Mouse (Mus musculus) hindbrain, embryonic 14.5 days (tissue): ENCODE measurements around the gene Ptprn2. TPM values are rescaled to one million over a fixed set of nuclear protein-coding genes. Genes with fewer than 3 reads are reported as not detected.
A peak's percentile ranks its signal among the peaks of the same experiment; 100 is the strongest.

ENCODE experiments used
- ATAC-seq: fragments of 200-750 bp; cut with Nextera tagmentation; 2 replicates; pipeline ENCODE4 v1.8.0; 2017; ENCODE audit warnings: moderate number of reproducible peaks, mild to moderate bottlenecking, moderate TSS enrichment, moderate library complexity; ENCODE audit not compliant: low FRiP score
- DNase-seq: peaks from one replicate; pipeline ENCODE4 v3.0.0-alpha.2; 2015; ENCODE audit warnings: low spot score
- H3K27ac ChIP-seq: fragments of 300-500 bp; sonication (generic); 2 replicates; pipeline ENCODE4 v1.5.1; 2014; ENCODE audit warnings: mild to moderate bottlenecking, moderate library complexity
- H3K27me3 ChIP-seq: fragments of 300-500 bp; sonication (generic); 2 replicates; pipeline ENCODE4 v1.6.1; 2014; ENCODE audit warnings: mild to moderate bottlenecking, low read length, mixed read lengths; ENCODE audit not compliant: control insufficient read depth, insufficient read depth
- H3K36me3 ChIP-seq: fragments of 300-500 bp; sonication (generic); replicated peaks from 2 replicates; pipeline ENCODE4 v1.6.1; 2014; ENCODE audit not compliant: control insufficient read depth, insufficient read depth
- H3K4me1 ChIP-seq: fragments of 300-500 bp; sonication (generic); replicated peaks from 2 replicates; pipeline ENCODE4 v1.6.1; 2014; ENCODE audit warnings: antibody characterized with exemption, low read length, mixed read lengths; ENCODE audit not compliant: control insufficient read depth, insufficient read depth
- H3K4me2 ChIP-seq: fragments of 300-500 bp; sonication (generic); replicated peaks from 2 replicates; pipeline ENCODE4 v1.6.1; 2014; ENCODE audit warnings: mild to moderate bottlenecking, moderate library complexity
- H3K4me3 ChIP-seq: fragments of 300-500 bp; sonication (generic); replicated peaks from 2 replicates; pipeline ENCODE4 v1.5.1; 2014; ENCODE audit warnings: mild to moderate bottlenecking, low read length
- H3K9ac ChIP-seq: fragments of 300-500 bp; sonication (generic); 2 replicates; pipeline ENCODE4 v1.6.1; 2014
- H3K9me3 ChIP-seq: fragments of 300-500 bp; sonication (generic); 2 replicates; pipeline ENCODE4 v1.6.1; 2016; ENCODE audit warnings: low read length; ENCODE audit not compliant: control insufficient read depth
- WGBS: fragments of 180-500 bp; shearing (Covaris S2); extraction: QIAGEN DNeasy Blood & Tissue Kit; methylation state at CpG from one replicate; pipeline ENCODE4 v1.1.7; 2014; 5-methylcytosine and 5-hydroxymethylcytosine counted together
- polyA plus RNA-seq: library from polyadenylated mRNA; unstranded; fragments of >200 nt; fragmentation: Nextera tagmentation; extraction: Ambion mirVana; gene quantifications from 2 replicates; pipeline ENCODE4 v1.2.1, GENCODE M21; 2014

Gene Ptprn2
- polyA plus RNA-seq, 1 experiment from 2014 or later: 17.5 TPM

GRCm38 (mm10) chr12:116959164-116959563, 473.6 kb downstream of the Ptprn2 start:
- no peak overlapping the region for H3K9ac ChIP-seq
- no peak overlapping the region for H3K4me3 ChIP-seq
- ATAC-seq (no peak), DNase-seq (no peak)
- no peaks in the 10 kb centered on the region for H3K9me3 ChIP-seq
- no peak overlapping the region for H3K4me2 ChIP-seq
- H3K27ac ChIP-seq: peak overlapping the region; percentile 10; the same call in 1 of the 2 replicates
- WGBS: 56% methylated on average over 2 of the region's 2 CpGs
- peaks cover 8% of the 10 kb centered on the region; the same call in 1 of the 2 replicates for H3K4me1 ChIP-seq
- no peaks in the 10 kb centered on the region for H3K27me3 ChIP-seq
- no peaks in the 10 kb centered on the region for H3K36me3 ChIP-seq

- no peak overlapping the region for H3K9ac ChIP-seq
- no peak overlapping the region for H3K4me2 ChIP-seq
- DNase-seq: no peak
- peaks cover 26% of the 10 kb centered on the region for H3K4me1 ChIP-seq
- no peaks in the 10 kb centered on the region for H3K36me3 ChIP-seq
- H3K9me3 ChIP-seq: no peaks in the 10 kb centered on the region
- no peak overlapping the region for H3K4me3 ChIP-seq
- H3K27me3 ChIP-seq: no peaks in the 10 kb centered on the region
- no peak for ATAC-seq
- H3K27ac ChIP-seq: no peak overlapping the region
- 97% methylated on average over 1 of the region's 1 CpGs for WGBS
Measured at GRCm38 (mm10) chr12:116963906-116964305, 478.4 kb downstream of the Ptprn2 start.

GRCm38 (mm10) chr12:116968215-116968939, 482.9 kb downstream of the Ptprn2 start:
- peak; percentile 47 for DNase-seq

GRCm38 (mm10) chr12:116975547-116975946, 490.0 kb downstream of the Ptprn2 start:
- ATAC-seq: no peak
- no peak overlapping the region for H3K4me2 ChIP-seq
- WGBS: 91% methylated on average over 5 of the region's 5 CpGs
- no peak overlapping the region for H3K4me3 ChIP-seq
- H3K27me3 ChIP-seq: no peaks in the 10 kb centered on the region
- no peak overlapping the region for H3K9ac ChIP-seq
- DNase-seq: no peak
- no peaks in the 10 kb centered on the region for H3K9me3 ChIP-seq
- no peaks in the 10 kb centered on the region for H3K36me3 ChIP-seq
- H3K4me1 ChIP-seq: peaks cover 5% of the 10 kb centered on the region; the same call in 1 of the 2 replicates
- no peak overlapping the region for H3K27ac ChIP-seq

More at GRCm38 (mm10) chr12:116968215-116968939, 482.9 kb downstream of the Ptprn2 start:
- H3K27ac ChIP-seq: peak overlapping the region; percentile 47; the same call in 1 of the 2 replicates
- peak; percentile 67; the same call in 1 of the 2 replicates for ATAC-seq
- H3K4me1 ChIP-seq: peaks cover 29% of the 10 kb centered on the region
- no peaks in the 10 kb centered on the region for H3K27me3 ChIP-seq
- H3K9me3 ChIP-seq: no peaks in the 10 kb centered on the region
- H3K4me3 ChIP-seq: no peak overlapping the region
- no peak overlapping the region for H3K4me2 ChIP-seq
- 43% methylated on average over 8 of the region's 8 CpGs for WGBS
- no peaks in the 10 kb centered on the region for H3K36me3 ChIP-seq
- H3K9ac ChIP-seq: no peak overlapping the region

- no peak overlapping the region for H3K27ac ChIP-seq
- H3K4me3 ChIP-seq: no peak overlapping the region
- no peaks in the 10 kb centered on the region for H3K27me3 ChIP-seq
- no peak overlapping the region for H3K4me2 ChIP-seq
- H3K36me3 ChIP-seq: no peaks in the 10 kb centered on the region
- 83% methylated on average over 6 of the region's 6 CpGs for WGBS
- H3K9me3 ChIP-seq: no peaks in the 10 kb centered on the region
- H3K9ac ChIP-seq: no peak overlapping the region
- H3K4me1 ChIP-seq: no peaks in the 10 kb centered on the region
- DNase-seq (no peak), ATAC-seq (no peak)
Measured at GRCm38 (mm10) chr12:116976981-116977380, 491.5 kb downstream of the Ptprn2 start.

- ATAC-seq: no peak
- Histone ChIP-seq H3K36me3 (no peaks in the 10 kb centered on the region), H3K27ac (no peak overlapping the region), H3K9ac (no peak overlapping the region), H3K4me1 (no peaks in the 10 kb centered on the region), H3K27me3 (no peaks in the 10 kb centered on the region), H3K9me3 (no peaks in the 10 kb centered on the region), H3K4me2 (no peak overlapping the region), H3K4me3 (no peak overlapping the region)
- no peak for DNase-seq
- WGBS: 89% methylated on average over 6 of the region's 6 CpGs
Measured at GRCm38 (mm10) chr12:116978201-116978600, 492.7 kb downstream of the Ptprn2 start.

- ATAC-seq (no peak), DNase-seq (no peak)
- 85% methylated on average over 1 of the region's 1 CpGs for whole genome bisulfite sequencing
- Histone ChIP-seq H3K9me3 (no peaks in the 10 kb centered on the region), H3K27me3 (no peaks in the 10 kb centered on the region), H3K27ac (no peak overlapping the region), H3K4me2 (no peak overlapping the region), H3K36me3 (no peaks in the 10 kb centered on the region), H3K4me3 (no peak overlapping the region), H3K9ac (no peak overlapping the region), H3K4me1 (no peaks in the 10 kb centered on the region)
Measured at GRCm38 (mm10) chr12:116981315-116981714, 495.8 kb downstream of the Ptprn2 start.

- Histone ChIP-seq H3K27ac (no peak overlapping the region), H3K9ac (no peak overlapping the region), H3K4me1 (0 out of 2 replicates have a peak, but pooled peaks cover 3% of the 10 kb centered on the region), H3K9me3 (no peaks in the 10 kb centered on the region), H3K36me3 (no peaks in the 10 kb centered on the region), H3K27me3 (no peaks in the 10 kb centered on the region), H3K4me2 (no peak overlapping the region), H3K4me3 (no peak overlapping the region)
- 30% methylated on average over 10 of the region's 10 CpGs for WGBS
- ATAC-seq: no peak
- no peak for DNase-seq
Measured at GRCm38 (mm10) chr12:116989144-116989543, 503.6 kb downstream of the Ptprn2 start.

GRCm38 (mm10) chr12:117001546-117002148, 516.1 kb downstream of the Ptprn2 start:
- H3K9ac ChIP-seq: no peak overlapping the region
- H3K9me3 ChIP-seq: peaks cover 8% of the 10 kb centered on the region; the same call in 1 of the 2 replicates
- WGBS: 84% methylated on average over 2 of the region's 2 CpGs
- DNase-seq (no peak), ATAC-seq (no peak)
- no peak overlapping the region for H3K4me3 ChIP-seq
- H3K27ac ChIP-seq: no peak overlapping the region
- no peaks in the 10 kb centered on the region for H3K27me3 ChIP-seq
- H3K4me2 ChIP-seq: no peak overlapping the region
- H3K36me3 ChIP-seq: no peaks in the 10 kb centered on the region
- H3K4me1 ChIP-seq: 0 out of 2 replicates have a peak, but pooled peaks cover 6% of the 10 kb centered on the region
